Mouse (Mus musculus): Measurements from ENCODE around the gene Tcp10a.
"Not testable (repeated sequence)": the region's sequence is repeated elsewhere in the genome, so short reads cannot be mapped to it uniquely, and the experiment has no call there.

DNA sequence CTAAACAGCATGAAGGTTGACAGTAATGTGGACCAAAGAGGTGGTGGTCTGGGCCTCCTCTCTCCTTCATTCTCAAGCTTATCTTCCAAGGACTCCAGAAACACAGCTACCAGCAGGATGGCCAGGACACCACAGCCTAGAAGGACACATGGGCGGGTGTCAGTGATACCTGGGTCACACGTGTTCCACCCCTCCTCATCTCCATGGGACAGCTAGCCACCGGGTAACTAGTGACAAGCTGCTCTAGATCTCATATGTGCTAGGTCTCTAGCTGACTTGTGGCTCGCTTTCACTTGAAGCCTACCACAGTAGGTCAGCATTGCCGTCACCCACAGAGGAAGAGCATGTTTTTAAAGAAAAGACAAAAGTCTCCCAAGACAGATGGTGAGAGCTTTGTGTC lies 47.4 kb downstream of the Tcp10a start, which contains the start of gene Gm49630:
- not testable (repeated sequence) for TF ChIP-seq CTCF (IDR thresholded peaks at IDR 0.05; ENCODE audit: extremely low read depth, insufficient read length, insufficient replicate concordance, low read depth, low read length); POLR2A (IDR thresholded peaks at IDR 0.05; ENCODE audit: low read depth, low read length)

Measured in small intestine, adult 2 months (tissue).